Mouse (Mus musculus) left cerebral cortex, postnatal 4 days (tissue): ENCODE measurements at regions not wholly inside any gene's neighbourhood (a gene's known extent, or its start where the extent isn't known, plus 50 kb on each side); places are given as distances from the start of the nearest gene placed in this dataset.

Experiments used
- DNase-seq: peaks from one replicate; pipeline ENCODE4 v3.0.0-alpha.2; 2022
- intact Hi-C: fragments of 180-260 bp; cut with DNase I; formaldehyde crosslinking; loops from one replicate; pipeline ENCODE4 v1.15.1; 2025

- intact Hi-C loops = no loop called here
- DNase-seq = no peak
These were observed 201.8 kb upstream of the Gm9747 start for GRCm38 (mm10) chr1:82031130-82031529.

GRCm38 (mm10) chr1:82032410-82032809 lies 200.5 kb upstream of the Gm9747 start:
- no peak for DNase-seq
- intact Hi-C loops = no loop called here

GRCm38 (mm10) chr1:82038171-82038570 lies 194.7 kb upstream of the Gm9747 start:
- no peak for DNase-seq
- intact Hi-C loops = no loop called here

- intact Hi-C loops = no loop called here
- DNase-seq = no peak
These were observed 194.2 kb upstream of the Gm9747 start for GRCm38 (mm10) chr1:82038698-82039097.

GRCm38 (mm10) chr1:82041286-82042050 lies 191.4 kb upstream of the Gm9747 start:
- intact Hi-C loops = no loop called here
- DNase-seq = no peak

- DNase-seq = no peak
- intact Hi-C loops = no loop called here
These were observed 190.9 kb upstream of the Gm9747 start for GRCm38 (mm10) chr1:82042051-82042432.

- intact Hi-C loops = no loop called here
- no peak for DNase-seq
These were observed 190.4 kb upstream of the Gm9747 start for GRCm38 (mm10) chr1:82042527-82042926.

- DNase-seq = no peak
- intact Hi-C loops = no loop called here
These were observed 166.6 kb upstream of the Gm9747 start for GRCm38 (mm10) chr1:82066291-82066690.

- intact Hi-C loops = no loop called here
- DNase-seq = no peak
These were observed 164.3 kb upstream of the Gm9747 start for GRCm38 (mm10) chr1:82068571-82068970.

- no peak for DNase-seq
- intact Hi-C loops = no loop called here
These were observed 162.5 kb upstream of the Gm9747 start for GRCm38 (mm10) chr1:82070181-82071109.

GRCm38 (mm10) chr1:82089136-82089839 lies 143.6 kb upstream of the Gm9747 start:
- intact Hi-C loops = no loop called here
- DNase-seq = peak; percentile 8

- intact Hi-C loops = no loop called here
These were observed 137.8 kb upstream of the Gm9747 start for GRCm38 (mm10) chr1:82095101-82095500.

GRCm38 (mm10) chr1:82106756-82107155 lies 126.2 kb upstream of the Gm9747 start:
- DNase-seq = no peak
- intact Hi-C loops = no loop called here

More at GRCm38 (mm10) chr1:82095101-82095500, 137.8 kb upstream of the Gm9747 start:
- DNase-seq = no peak

GRCm38 (mm10) chr1:82110071-82110635 lies 122.8 kb upstream of the Gm9747 start:
- intact Hi-C loops = no loop called here
- no peak for DNase-seq

- intact Hi-C loops = no loop called here
- no peak for DNase-seq
These were observed 120.5 kb upstream of the Gm9747 start for GRCm38 (mm10) chr1:82112401-82112800.

GRCm38 (mm10) chr1:82124503-82124902 lies 108.4 kb upstream of the Gm9747 start:
- intact Hi-C loops = no loop called here
- no peak for DNase-seq

- no peak for DNase-seq
- intact Hi-C loops = no loop called here
These were observed 103.1 kb upstream of the Gm9747 start for GRCm38 (mm10) chr1:82129700-82130275.

- DNase-seq = no peak
- intact Hi-C loops = no loop called here
These were observed 100.4 kb upstream of the Gm9747 start for GRCm38 (mm10) chr1:82132536-82132935.

GRCm38 (mm10) chr1:82134938-82135337 lies 98.0 kb upstream of the Gm9747 start:
- peak; percentile 9 for DNase-seq
- intact Hi-C loops = no loop called here

GRCm38 (mm10) chr1:82135761-82136331 lies 97.1 kb upstream of the Gm9747 start:
- DNase-seq = no peak
- intact Hi-C loops = no loop called here
